Mouse (Mus musculus): ENCODE measurements at regions not wholly inside any gene's neighbourhood (a gene's known extent, or its start where the extent isn't known, plus 50 kb on each side); places are given as distances from the start of the nearest gene placed in this dataset.

DNA sequence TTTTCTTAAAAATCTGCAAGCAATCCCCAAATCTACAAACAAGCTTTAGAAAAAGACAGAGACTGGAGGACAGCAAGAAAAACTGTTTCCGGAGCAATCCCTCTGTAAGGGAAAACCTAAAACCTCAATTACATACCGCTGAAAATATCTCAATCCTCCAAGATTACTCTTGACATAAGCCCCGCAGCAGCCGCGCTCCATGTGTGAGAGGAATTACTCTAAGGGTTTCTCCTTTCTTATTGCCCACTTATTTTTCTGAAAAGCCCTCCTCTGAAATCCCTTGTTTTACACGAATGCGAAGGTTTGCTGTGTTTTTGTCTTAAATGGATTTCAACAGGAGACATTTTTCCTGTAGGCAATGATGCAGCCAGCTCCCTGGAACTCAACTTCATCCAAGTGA, 80.3 kb downstream of the Insig2 start:
- TF ChIP-seq CTCF (IDR thresholded peaks at IDR 0.05; ENCODE audit: control insufficient read depth, insufficient read depth, insufficient replicate concordance, low read depth, low read length) (no peak), POLR2A (IDR thresholded peaks at IDR 0.05; ENCODE audit: control insufficient read depth, low read depth, low read length) (no peak)
